Mouse (Mus musculus) cerebellum, postnatal 36 days (tissue): ENCODE results near the gene Mink1.
"Not testable (repeated sequence)": the region's sequence is repeated elsewhere in the genome, so short reads cannot be mapped to it uniquely, and the experiment has no call there.

Source experiments
- DNase-seq, 2 experiments: peaks; one replicate each; pipeline ENCODE4 v3.0.0; 2021 to 2022; ENCODE audit warnings: mixed read lengths in 2 of 2

Mink1 gene

GRCm38 (mm10) chr11:70562287-70562994, at the start of gene Mink1:
Gene Mink1 (plus strand): TSS chr11:70562881.
- DNase-seq = peak; percentile 83 to 90

- no peak for DNase-seq
Observed at GRCm38 (mm10) chr11:70513520-70513919, 49.2 kb upstream of the Mink1 start.

- no peak for DNase-seq
Observed at GRCm38 (mm10) chr11:70514288-70514687, 48.4 kb upstream of the Mink1 start, which contains the start of gene Vmo1. Gene Vmo1 (minus strand): TSS chr11:70514616.

GRCm38 (mm10) chr11:70516352-70516751, 46.3 kb upstream of the Mink1 start:
- peak in 1 of 2 experiments; percentile 16 for DNase-seq

- DNase-seq = no peak
Observed at GRCm38 (mm10) chr11:70518436-70518835, 44.2 kb upstream of the Mink1 start.

- no peak for DNase-seq
Observed at GRCm38 (mm10) chr11:70518923-70519322, 43.8 kb upstream of the Mink1 start, which contains the start of gene Gltpd2. Gene Gltpd2 (plus strand): TSS chr11:70519196.

- peak; percentile 43 to 46 for DNase-seq
Observed at GRCm38 (mm10) chr11:70520178-70520769, 42.4 kb upstream of the Mink1 start.

GRCm38 (mm10) chr11:70523306-70523989, 39.2 kb upstream of the Mink1 start:
- not testable (repeated sequence) for DNase-seq

GRCm38 (mm10) chr11:70524782-70525181, 37.9 kb upstream of the Mink1 start:
- DNase-seq = no peak

- peak; percentile 90 to 91 for DNase-seq
Observed at GRCm38 (mm10) chr11:70525184-70525678, 37.5 kb upstream of the Mink1 start, which contains the start of gene Psmb6. Gene Psmb6 (plus strand): TSS chr11:70525367.

- no peak for DNase-seq
Observed at GRCm38 (mm10) chr11:70525726-70526125, 37.0 kb upstream of the Mink1 start.

GRCm38 (mm10) chr11:70526211-70526610, 36.5 kb upstream of the Mink1 start:
- DNase-seq = no peak

- DNase-seq = no peak
Observed at GRCm38 (mm10) chr11:70528610-70529009, 34.1 kb upstream of the Mink1 start.

GRCm38 (mm10) chr11:70531065-70531464, 31.6 kb upstream of the Mink1 start:
- not testable (repeated sequence) for DNase-seq

GRCm38 (mm10) chr11:70532839-70533238, 29.8 kb upstream of the Mink1 start, which contains the start of gene Gm40193:
Gene Gm40193 (minus strand): TSS chr11:70532939.
- no peak for DNase-seq

- no peak for DNase-seq
Observed at GRCm38 (mm10) chr11:70539423-70539822, 23.3 kb upstream of the Mink1 start.

GRCm38 (mm10) chr11:70539877-70540587, 22.6 kb upstream of the Mink1 start, which contains the start of gene Pld2:
Gene Pld2 (plus strand): TSS chr11:70540064.
- peak; percentile 45 to 60 for DNase-seq

- DNase-seq = no peak
Observed at GRCm38 (mm10) chr11:70540928-70541327, 21.8 kb upstream of the Mink1 start.

- DNase-seq = no peak
Observed at GRCm38 (mm10) chr11:70541415-70541814, 21.3 kb upstream of the Mink1 start.

GRCm38 (mm10) chr11:70544496-70544895, 18.2 kb upstream of the Mink1 start:
- DNase-seq = no peak

- DNase-seq = no peak
Observed at GRCm38 (mm10) chr11:70551526-70551925, 11.2 kb upstream of the Mink1 start.

GRCm38 (mm10) chr11:70553940-70554339, 8.7 kb upstream of the Mink1 start:
- no peak for DNase-seq

GRCm38 (mm10) chr11:70557545-70557944, 5.1 kb upstream of the Mink1 start:
- no peak for DNase-seq
